Mouse (Mus musculus): ENCODE results near the gene Olfr606.
"Not testable (repeated sequence)": the region's sequence is repeated elsewhere in the genome, so short reads cannot be mapped to it uniquely, and the experiment has no call there.

Gene Olfr606

GRCm38 (mm10) chr7:103448746-103449145 is at the start of gene Olfr606:
Olfr606 (plus strand) TSS chr7:103449046.
- in situ Hi-C loops (cut with MseI, MboI), result no loop called here

GRCm38 (mm10) chr7:103406521-103407055 is 42.3 kb upstream of the Olfr606 start:
- in situ Hi-C loops (cut with MseI, MboI), result not testable (repeated sequence)

GRCm38 (mm10) chr7:103414772-103415171 is 34.1 kb upstream of the Olfr606 start, which contains the start of gene Usp17lc:
Usp17lc (plus strand) TSS chr7:103415072.
- in situ Hi-C loops (cut with MseI, MboI), result not testable (repeated sequence)

GRCm38 (mm10) chr7:103445339-103445738 is 3.5 kb upstream of the Olfr606 start, which contains the start of gene Olfr605:
Olfr605 (minus strand) TSS chr7:103445439.
- in situ Hi-C loops (cut with MseI, MboI), result no loop called here

GRCm38 (mm10) chr7:103460590-103460989 is 11.7 kb downstream of the Olfr606 start:
- in situ Hi-C loops (cut with MseI, MboI), result no loop called here

- in situ Hi-C loops (cut with MseI, MboI), result no loop called here
Measured at GRCm38 (mm10) chr7:103469577-103469976, 20.7 kb downstream of the Olfr606 start, which contains the start of gene Olfr608. Olfr608 (plus strand) TSS chr7:103469877.

- in situ Hi-C loops (cut with MseI, MboI), result not testable (repeated sequence)
Measured at GRCm38 (mm10) chr7:103477106-103477505, 28.3 kb downstream of the Olfr606 start.

GRCm38 (mm10) chr7:103497962-103498361 is 49.1 kb downstream of the Olfr606 start, which contains the start of gene Olfr609:
Olfr609 (minus strand) TSS chr7:103498062.
- in situ Hi-C loops (cut with MseI, MboI), result no loop called here

Measured in mouse trophoblast stem cell (cell line).